Mouse (Mus musculus): ENCODE results near the gene Uqcc2. TPM values are rescaled to one million over a fixed set of nuclear protein-coding genes. Genes with fewer than 3 reads are reported as not detected.

Gene Uqcc2
- polyA plus RNA-seq, 1 experiment = 630 TPM

DNA sequence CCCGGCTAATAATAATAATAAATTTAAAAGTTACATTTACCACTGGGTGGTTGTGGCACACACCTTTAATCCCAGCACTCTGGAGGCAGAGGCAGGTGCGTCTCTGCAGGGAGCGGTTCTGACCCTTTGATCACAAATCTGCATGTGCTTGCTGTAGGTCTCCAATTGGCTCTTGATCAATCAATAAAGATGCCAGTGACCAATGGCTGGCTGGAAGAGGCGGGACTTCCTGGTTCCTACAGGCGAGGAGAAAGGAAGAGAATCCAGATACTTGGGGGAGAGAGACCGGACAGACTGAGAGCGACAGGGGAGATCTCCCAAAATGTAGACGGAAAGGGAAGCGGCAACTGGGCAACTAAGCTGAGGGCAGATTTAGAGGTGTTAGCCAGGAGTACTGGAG, 44.3 kb upstream of the Uqcc2 start:
- Histone ChIP-seq H3K27me3 (ENCODE audit: control insufficient read depth, insufficient read depth, insufficient read length) (no peaks in the 10 kb centered on the region), H3K79me2 (ENCODE audit: control insufficient read depth, insufficient read depth) (no peaks in the 10 kb centered on the region), H3K79me3 (ENCODE audit: low read depth) (no peaks in the 10 kb centered on the region), H3K36me3 (ENCODE audit: control insufficient read depth, insufficient read depth) (no peaks in the 10 kb centered on the region), H3ac (ENCODE audit: control insufficient read depth, insufficient read length, low read depth) (no peak overlapping the region), H3K4me3 (ENCODE audit: insufficient read depth, poor library complexity, severe bottlenecking) (no peak overlapping the region)
- TF ChIP-seq FOSL1 (IDR thresholded peaks at IDR 0.05; ENCODE audit: insufficient read depth, low read length, poor library complexity, severe bottlenecking) (no peak), USF1 (IDR thresholded peaks at IDR 0.05; ENCODE audit: low read depth) (no peak), MYOG (IDR thresholded peaks at IDR 0.05; ENCODE audit: control insufficient read depth, extremely low read depth, insufficient read length) (no peak), CEBPB (IDR thresholded peaks at IDR 0.05; ENCODE audit: low read depth) (no peak), MYOD1 (IDR thresholded peaks at IDR 0.05; ENCODE audit: control insufficient read depth, insufficient read length, low read depth) (no peak), CTCF (IDR thresholded peaks at IDR 0.05; ENCODE audit: control insufficient read depth, insufficient read depth, insufficient read length) (no peak), MAX (IDR thresholded peaks at IDR 0.05) (no peak)

GRCm38 (mm10) chr17:27176754-27177153, 43.0 kb upstream of the Uqcc2 start:
- Histone ChIP-seq H3K27me3 (ENCODE audit: control insufficient read depth, insufficient read depth, insufficient read length) (no peaks in the 10 kb centered on the region), H3K4me3 (ENCODE audit: insufficient read depth, poor library complexity, severe bottlenecking) (no peak overlapping the region), H3K79me3 (ENCODE audit: low read depth) (no peaks in the 10 kb centered on the region), H3ac (ENCODE audit: control insufficient read depth, insufficient read length, low read depth) (no peak overlapping the region), H3K36me3 (ENCODE audit: control insufficient read depth, insufficient read depth) (no peaks in the 10 kb centered on the region), H3K79me2 (ENCODE audit: control insufficient read depth, insufficient read depth) (no peaks in the 10 kb centered on the region)
- TF ChIP-seq MAX (IDR thresholded peaks at IDR 0.05) = no peak
- TF ChIP-seq CTCF (IDR thresholded peaks at IDR 0.05; ENCODE audit: control insufficient read depth, insufficient read depth, insufficient read length) = no peak
- no peak for TF ChIP-seq MYOD1 (IDR thresholded peaks at IDR 0.05; ENCODE audit: control insufficient read depth, insufficient read length, low read depth)
- no peak for TF ChIP-seq MYOG (IDR thresholded peaks at IDR 0.05; ENCODE audit: control insufficient read depth, extremely low read depth, insufficient read length)
- no peak for TF ChIP-seq FOSL1 (IDR thresholded peaks at IDR 0.05; ENCODE audit: insufficient read depth, low read length, poor library complexity, severe bottlenecking)
- TF ChIP-seq CEBPB (IDR thresholded peaks at IDR 0.05; ENCODE audit: low read depth) = no peak
- TF ChIP-seq USF1 (IDR thresholded peaks at IDR 0.05; ENCODE audit: low read depth) = no peak

GRCm38 (mm10) chr17:27176287-27176686, 42.6 kb upstream of the Uqcc2 start:
- Histone ChIP-seq H3K79me2 (ENCODE audit: control insufficient read depth, insufficient read depth) (no peaks in the 10 kb centered on the region), H3K36me3 (ENCODE audit: control insufficient read depth, insufficient read depth) (no peaks in the 10 kb centered on the region), H3K79me3 (ENCODE audit: low read depth) (no peaks in the 10 kb centered on the region), H3K4me3 (ENCODE audit: insufficient read depth, poor library complexity, severe bottlenecking) (no peak overlapping the region), H3ac (ENCODE audit: control insufficient read depth, insufficient read length, low read depth) (no peak overlapping the region), H3K27me3 (ENCODE audit: control insufficient read depth, insufficient read depth, insufficient read length) (no peaks in the 10 kb centered on the region)
- no peak for TF ChIP-seq CEBPB (IDR thresholded peaks at IDR 0.05; ENCODE audit: low read depth)
- TF ChIP-seq FOSL1 (IDR thresholded peaks at IDR 0.05; ENCODE audit: insufficient read depth, low read length, poor library complexity, severe bottlenecking) = no peak
- TF ChIP-seq MAX (IDR thresholded peaks at IDR 0.05) = no peak
- no peak for TF ChIP-seq USF1 (IDR thresholded peaks at IDR 0.05; ENCODE audit: low read depth)
- TF ChIP-seq MYOG (IDR thresholded peaks at IDR 0.05; ENCODE audit: control insufficient read depth, extremely low read depth, insufficient read length) = no peak
- no peak for TF ChIP-seq MYOD1 (IDR thresholded peaks at IDR 0.05; ENCODE audit: control insufficient read depth, insufficient read length, low read depth)
- no peak for TF ChIP-seq CTCF (IDR thresholded peaks at IDR 0.05; ENCODE audit: control insufficient read depth, insufficient read depth, insufficient read length)

- no peak overlapping the region for H3ac ChIP-seq (ENCODE audit: control insufficient read depth, insufficient read length, low read depth)
- H3K79me2 ChIP-seq (ENCODE audit: control insufficient read depth, insufficient read depth) = no peaks in the 10 kb centered on the region
- no peaks in the 10 kb centered on the region for H3K36me3 ChIP-seq (ENCODE audit: control insufficient read depth, insufficient read depth)
- H3K4me3 ChIP-seq (ENCODE audit: insufficient read depth, poor library complexity, severe bottlenecking) = no peak overlapping the region
- H3K79me3 ChIP-seq (ENCODE audit: low read depth) = no peaks in the 10 kb centered on the region
- no peaks in the 10 kb centered on the region for H3K27me3 ChIP-seq (ENCODE audit: control insufficient read depth, insufficient read depth, insufficient read length)
- no peak for TF ChIP-seq USF1 (IDR thresholded peaks at IDR 0.05; ENCODE audit: low read depth)
- TF ChIP-seq MYOG (IDR thresholded peaks at IDR 0.05; ENCODE audit: control insufficient read depth, extremely low read depth, insufficient read length) = no peak
- TF ChIP-seq CTCF (IDR thresholded peaks at IDR 0.05; ENCODE audit: control insufficient read depth, insufficient read depth, insufficient read length) = no peak
- no peak for TF ChIP-seq MYOD1 (IDR thresholded peaks at IDR 0.05; ENCODE audit: control insufficient read depth, insufficient read length, low read depth)
- TF ChIP-seq MAX (IDR thresholded peaks at IDR 0.05) = no peak
- no peak for TF ChIP-seq FOSL1 (IDR thresholded peaks at IDR 0.05; ENCODE audit: insufficient read depth, low read length, poor library complexity, severe bottlenecking)
These were observed 41.6 kb upstream of the Uqcc2 start for GRCm38 (mm10) chr17:27175196-27175874.

GRCm38 (mm10) chr17:27173715-27174114, 40.0 kb upstream of the Uqcc2 start:
- H3ac ChIP-seq (ENCODE audit: control insufficient read depth, insufficient read length, low read depth) = no peak overlapping the region
- H3K79me3 ChIP-seq (ENCODE audit: low read depth) = no peaks in the 10 kb centered on the region
- H3K4me3 ChIP-seq (ENCODE audit: insufficient read depth, poor library complexity, severe bottlenecking) = no peak overlapping the region
- TF ChIP-seq MYOG (IDR thresholded peaks at IDR 0.05; ENCODE audit: control insufficient read depth, extremely low read depth, insufficient read length) = no peak
- no peak for TF ChIP-seq CTCF (IDR thresholded peaks at IDR 0.05; ENCODE audit: control insufficient read depth, insufficient read depth, insufficient read length)
- TF ChIP-seq MAX (IDR thresholded peaks at IDR 0.05) = no peak
- TF ChIP-seq FOSL1 (IDR thresholded peaks at IDR 0.05; ENCODE audit: insufficient read depth, low read length, poor library complexity, severe bottlenecking) = no peak
- no peak for TF ChIP-seq CEBPB (IDR thresholded peaks at IDR 0.05; ENCODE audit: low read depth)
- H3K79me2 ChIP-seq (ENCODE audit: control insufficient read depth, insufficient read depth) = no peaks in the 10 kb centered on the region
- no peaks in the 10 kb centered on the region for H3K36me3 ChIP-seq (ENCODE audit: control insufficient read depth, insufficient read depth)
- no peaks in the 10 kb centered on the region for H3K27me3 ChIP-seq (ENCODE audit: control insufficient read depth, insufficient read depth, insufficient read length)

All from C2C12 (cell line).